Mouse (Mus musculus) kidney, postnatal 0 days (tissue): Measurements from ENCODE around the gene Tcte2. TPM values are rescaled to one million over a fixed set of nuclear protein-coding genes. Genes with fewer than 3 reads are reported as not detected.
"Not testable (repeated sequence)": the region's sequence is repeated elsewhere in the genome, so short reads cannot be mapped to it uniquely, and the experiment has no call there.

Source experiments
- ATAC-seq: fragments of 200-750 bp; cut with Nextera tagmentation; replicated peaks from 2 replicates; pipeline ENCODE4 v1.8.0; 2017; ENCODE audit warnings: low read depth, moderate number of reproducible peaks, moderate TSS enrichment, moderate library complexity; ENCODE audit not compliant: low FRiP score
- DNase-seq: peaks from one replicate; pipeline ENCODE4 v3.0.0-alpha.2; 2016; ENCODE audit warnings: low spot score
- H3K27ac ChIP-seq: fragments of 300-500 bp; sonication (generic); 2 replicates; pipeline ENCODE4 v1.5.1; 2014; ENCODE audit warnings: mild to moderate bottlenecking
- H3K27me3 ChIP-seq: fragments of 300-500 bp; sonication (generic); 2 replicates; pipeline ENCODE4 v1.6.1; 2014; ENCODE audit warnings: low read length, mixed read lengths; ENCODE audit not compliant: insufficient read depth
- H3K36me3 ChIP-seq: fragments of 300-500 bp; sonication (generic); 2 replicates; pipeline ENCODE4 v1.6.1; 2014; ENCODE audit warnings: low read length, mixed read lengths; ENCODE audit not compliant: insufficient read depth
- H3K4me1 ChIP-seq: fragments of 300-500 bp; sonication (generic); replicated peaks from 2 replicates; pipeline ENCODE4 v1.6.1; 2014; ENCODE audit warnings: antibody characterized with exemption, low read length, mixed read lengths; ENCODE audit not compliant: insufficient read depth
- H3K4me2 ChIP-seq: fragments of 300-500 bp; sonication (generic); 2 replicates; pipeline ENCODE4 v1.6.1; 2014; ENCODE audit warnings: mild to moderate bottlenecking, low read length, moderate library complexity, mixed read lengths
- H3K4me3 ChIP-seq: fragments of 300-500 bp; sonication (generic); replicated peaks from 2 replicates; pipeline ENCODE4 v1.5.1; 2014; ENCODE audit warnings: low read depth, low read length
- H3K9ac ChIP-seq: fragments of 300-500 bp; sonication (generic); 2 replicates; pipeline ENCODE4 v1.6.1; 2014; ENCODE audit warnings: low read depth, low read length
- H3K9me3 ChIP-seq: fragments of 300-500 bp; sonication (generic); replicated peaks from 2 replicates; pipeline ENCODE4 v1.6.1; 2016; ENCODE audit warnings: low read length, inconsistent platforms, mixed read lengths
- CTCF ChIP-seq: IDR thresholded peaks from 2 replicates; pipeline ENCODE4 v1.5.1; 2016; ENCODE audit warnings: antibody characterized with exemption, low read depth, mild to moderate bottlenecking, moderate library complexity
- WGBS: fragments of 180-500 bp; shearing (Covaris S2); extraction: QIAGEN DNeasy Blood & Tissue Kit; methylation state at CpG from one replicate; pipeline ENCODE4 v1.1.7; 2014; 5-methylcytosine and 5-hydroxymethylcytosine counted together
- polyA plus RNA-seq: library from polyadenylated mRNA; unstranded; fragments of >200 nt; fragmentation: Nextera tagmentation; extraction: Ambion mirVana; gene quantifications from 2 replicates; pipeline ENCODE4 v1.2.1, GENCODE M21; 2015

The Tcte2 gene
- polyA plus RNA-seq, 1 experiment from 2014 or later, result 4.1 TPM

DNA sequence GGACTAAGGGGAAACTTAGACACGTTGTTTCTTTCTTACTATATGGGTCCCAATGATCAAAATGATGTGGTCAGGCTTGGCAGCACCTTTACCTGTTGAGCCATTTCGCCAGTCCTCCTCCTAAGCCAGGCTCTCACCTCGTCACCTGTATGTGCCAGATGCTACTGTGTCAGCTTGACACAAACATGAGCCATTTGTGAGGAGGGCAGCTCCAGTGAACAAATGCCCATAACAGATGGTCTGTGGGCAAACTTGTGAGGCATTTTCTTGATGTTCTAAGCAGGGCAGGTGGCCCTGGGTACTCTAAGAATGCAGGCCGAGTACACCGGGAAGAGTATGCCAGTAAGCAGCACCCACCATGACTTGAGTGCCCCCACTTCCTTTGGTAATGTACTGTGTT is 20.3 kb upstream of the Tcte2 start:
- no peak overlapping the region for H3K4me3 ChIP-seq
- H3K27ac ChIP-seq, result no peak overlapping the region

DNA sequence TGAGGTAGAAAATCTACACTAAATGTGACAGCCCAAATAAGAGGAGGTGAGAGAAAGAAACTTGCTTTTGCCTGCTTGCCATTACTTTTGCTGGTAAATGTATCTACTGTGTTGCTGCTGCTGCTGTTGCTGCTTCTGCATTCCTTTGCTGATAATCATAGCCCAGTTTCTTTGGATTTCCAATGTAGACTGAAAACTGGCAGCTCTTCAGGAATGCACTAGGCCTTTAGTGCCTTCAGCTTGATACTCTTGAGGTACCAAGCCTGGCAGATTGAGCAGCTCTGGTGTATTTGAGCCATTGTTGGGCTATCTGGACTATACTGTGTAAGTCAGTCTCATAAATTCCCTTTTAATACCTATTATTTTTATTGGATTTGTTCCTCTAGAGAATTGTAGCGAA is 17.2 kb upstream of the Tcte2 start:
- Histone ChIP-seq H3K27me3 (no peaks in the 10 kb centered on the region), H3K4me3 (no peak overlapping the region), H3K9me3 (no peaks in the 10 kb centered on the region), H3K9ac (no peak overlapping the region), H3K27ac (no peak overlapping the region), H3K4me2 (no peak overlapping the region), H3K36me3 (no peaks in the 10 kb centered on the region), H3K4me1 (no peaks in the 10 kb centered on the region)
- DNase-seq (no peak), ATAC-seq (no peak)
- TF ChIP-seq CTCF, result no peak
- 87% methylated on average over 1 of the region's 1 CpGs for WGBS

More for the DNA sequence above, 20.3 kb upstream of the Tcte2 start:
- no peaks in the 10 kb centered on the region for H3K9me3 ChIP-seq
- DNase-seq, result no peak
- H3K4me1 ChIP-seq, result no peaks in the 10 kb centered on the region
- H3K27me3 ChIP-seq, result no peaks in the 10 kb centered on the region
- H3K9ac ChIP-seq, result no peak overlapping the region
- H3K4me2 ChIP-seq, result no peak overlapping the region
- 91% methylated on average over 5 of the region's 5 CpGs for WGBS
- no peaks in the 10 kb centered on the region for H3K36me3 ChIP-seq
- no peak for ATAC-seq
- TF ChIP-seq CTCF, result no peak

DNA sequence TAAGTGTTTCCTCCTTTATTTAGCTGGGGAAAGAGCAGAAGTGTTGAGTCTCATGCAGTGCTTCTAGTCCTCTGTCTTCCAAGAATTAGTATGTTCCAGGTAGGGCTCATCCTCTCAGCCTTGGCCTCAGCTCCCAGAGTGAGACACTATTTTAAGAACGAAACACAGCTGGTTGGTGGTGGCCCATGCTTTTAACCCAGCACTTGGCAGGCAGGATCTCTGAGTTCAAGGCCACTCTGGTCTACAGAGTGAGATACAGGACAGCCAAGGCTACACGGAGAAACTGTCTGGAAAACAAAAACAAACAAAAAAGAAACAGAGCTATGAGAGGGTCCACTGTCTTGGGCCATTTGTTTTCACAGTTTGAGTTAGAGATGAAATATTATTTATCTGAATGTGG is 16.1 kb upstream of the Tcte2 start:
- Histone ChIP-seq H3K4me3 (no peak overlapping the region), H3K27me3 (no peaks in the 10 kb centered on the region), H3K4me2 (no peak overlapping the region), H3K9me3 (no peaks in the 10 kb centered on the region), H3K9ac (no peak overlapping the region), H3K36me3 (no peaks in the 10 kb centered on the region), H3K27ac (no peak overlapping the region), H3K4me1 (no peaks in the 10 kb centered on the region)
- DNase-seq (no peak), ATAC-seq (no peak)
- no peak for TF ChIP-seq CTCF
- WGBS, result 72% methylated on average over 2 of the region's 2 CpGs

DNA sequence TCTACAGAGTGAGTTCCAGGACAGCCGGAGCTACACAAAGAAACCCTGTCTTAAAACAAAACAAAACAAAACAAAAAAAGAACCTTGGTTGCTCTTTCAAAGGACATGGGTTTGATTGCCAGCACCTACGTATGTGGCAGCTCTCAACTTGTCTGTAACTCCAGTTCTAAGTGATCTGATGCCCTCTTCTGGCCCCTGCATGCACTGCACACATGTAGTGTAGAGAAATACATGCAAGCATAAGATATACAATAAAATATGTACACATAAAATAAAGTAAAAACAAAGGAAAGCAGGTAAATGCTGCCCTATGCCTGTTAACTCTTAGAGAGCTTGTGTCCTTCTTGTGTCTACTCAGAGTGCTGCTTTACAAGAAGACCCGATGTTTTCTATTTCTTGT is 7.6 kb upstream of the Tcte2 start:
- peak; percentile 43 for TF ChIP-seq CTCF
- Histone ChIP-seq H3K27ac (no peak overlapping the region), H3K4me3 (no peak overlapping the region), H3K27me3 (no peaks in the 10 kb centered on the region), H3K4me1 (no peaks in the 10 kb centered on the region), H3K9ac (no peak overlapping the region), H3K9me3 (no peaks in the 10 kb centered on the region), H3K36me3 (no peaks in the 10 kb centered on the region), H3K4me2 (no peak overlapping the region)
- WGBS, result 89% methylated on average over 3 of the region's 3 CpGs
- DNase-seq (no peak), ATAC-seq (no peak)

DNA sequence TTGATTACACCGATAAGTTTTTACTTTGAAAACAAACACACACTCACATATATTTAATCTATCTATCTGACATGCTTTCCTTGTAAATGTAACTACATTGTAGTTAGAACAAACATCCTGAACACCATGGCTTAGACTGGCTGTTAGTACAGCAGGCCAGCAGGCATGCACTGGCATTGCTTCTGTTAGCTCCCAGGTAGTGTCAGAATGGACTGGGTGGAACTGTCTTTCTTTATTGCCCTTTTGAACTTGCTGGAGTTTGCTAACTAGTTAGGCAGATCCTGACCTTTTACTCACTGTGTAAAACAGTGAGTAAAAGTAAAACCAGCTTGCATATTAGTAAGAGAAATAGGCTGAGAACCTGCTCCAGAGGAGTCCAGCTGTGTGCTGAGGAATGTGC is 6.9 kb upstream of the Tcte2 start:
- WGBS, result 86% methylated on average over 1 of the region's 1 CpGs
- no peaks in the 10 kb centered on the region for H3K27me3 ChIP-seq
- no peak overlapping the region for H3K9ac ChIP-seq
- no peak overlapping the region for H3K4me2 ChIP-seq
- no peaks in the 10 kb centered on the region for H3K4me1 ChIP-seq
- no peaks in the 10 kb centered on the region for H3K36me3 ChIP-seq
- TF ChIP-seq CTCF, result no peak
- DNase-seq, result no peak
- no peak overlapping the region for H3K27ac ChIP-seq
- H3K4me3 ChIP-seq, result no peak overlapping the region
- no peak for ATAC-seq
- H3K9me3 ChIP-seq, result no peaks in the 10 kb centered on the region

DNA sequence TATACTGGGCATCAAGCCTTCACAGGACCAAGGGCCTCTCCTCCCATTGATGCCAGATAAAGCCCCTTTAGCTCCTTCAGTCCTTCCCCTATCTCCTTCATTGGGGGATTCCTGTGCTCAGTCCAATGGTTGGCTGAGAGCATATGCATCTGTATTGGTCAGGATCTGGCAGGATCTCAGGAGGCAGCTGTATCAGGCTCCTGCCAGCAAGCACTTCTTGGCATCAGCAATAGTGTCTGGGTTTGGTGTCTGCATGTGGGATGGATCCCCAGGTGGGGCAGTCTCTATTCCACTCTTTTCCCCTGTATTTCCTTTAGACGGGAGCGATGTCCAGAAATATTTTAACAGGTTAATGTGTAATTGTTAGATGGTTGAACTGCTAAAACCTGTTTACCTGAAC is 3.3 kb upstream of the Tcte2 start:
- not testable (repeated sequence) for ATAC-seq, H3K4me3 ChIP-seq, H3K27ac ChIP-seq, DNase-seq, H3K4me1 ChIP-seq, H3K4me2 ChIP-seq, H3K9ac ChIP-seq, H3K27me3 ChIP-seq, H3K36me3 ChIP-seq, H3K9me3 ChIP-seq
- WGBS, result 78% methylated on average over 2 of the region's 2 CpGs

DNA sequence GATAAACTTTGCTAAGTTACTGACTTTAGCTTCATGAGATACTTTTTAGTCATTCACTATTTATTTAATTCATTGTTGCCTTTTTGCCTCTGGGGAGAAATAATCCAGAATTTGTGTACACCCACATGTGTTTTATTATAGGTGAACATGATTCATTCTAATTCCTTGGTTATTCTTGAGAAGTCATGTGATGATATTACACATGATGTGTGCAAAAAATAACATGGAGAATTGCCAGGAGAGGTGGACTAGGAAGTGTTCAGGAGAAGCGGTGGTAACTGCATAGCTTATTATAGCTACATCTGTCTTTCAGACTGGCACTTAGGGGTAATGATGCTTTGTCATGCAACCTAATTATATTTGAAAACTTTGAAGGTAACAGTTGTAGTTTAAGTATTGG is 2.2 kb upstream of the Tcte2 start:
- 80% methylated on average over 1 of the region's 1 CpGs for WGBS
- Histone ChIP-seq H3K36me3 (no peaks in the 10 kb centered on the region), H3K27me3 (no peaks in the 10 kb centered on the region), H3K4me1 (0 out of 2 replicates have a peak, but pooled peaks cover 4% of the 10 kb centered on the region), H3K4me2 (no peak overlapping the region), H3K9ac (no peak overlapping the region), H3K4me3 (no peak overlapping the region), H3K27ac (no peak overlapping the region), H3K9me3 (no peaks in the 10 kb centered on the region)
- TF ChIP-seq CTCF, result no peak
- ATAC-seq, result no peak
- no peak for DNase-seq
